Mouse (Mus musculus) forebrain, embryonic 10.5 days (tissue): ENCODE data around the gene Rpl9-ps1. TPM values are rescaled to one million over a fixed set of nuclear protein-coding genes. Genes with fewer than 3 reads are reported as not detected.

Source experiments
- DNase-seq: peaks from one replicate; pipeline ENCODE4 v3.0.0-alpha.2; 2017; ENCODE audit warnings: low spot score; ENCODE audit errors: extremely low spot score
- H3K27ac ChIP-seq: fragments of 300-500 bp; sonication (generic); 2 replicates; pipeline ENCODE4 v1.5.1; 2016; ENCODE audit warnings: mild to moderate bottlenecking
- H3K27me3 ChIP-seq: fragments of 300-500 bp; sonication (generic); 2 replicates; pipeline ENCODE4 v1.6.1; 2016; ENCODE audit warnings: mild to moderate bottlenecking; ENCODE audit not compliant: poor library complexity, severe bottlenecking
- H3K36me3 ChIP-seq: fragments of 300-500 bp; sonication (generic); replicated peaks from 2 replicates; pipeline ENCODE4 v1.6.1; 2016; ENCODE audit warnings: mild to moderate bottlenecking, moderate library complexity
- H3K4me1 ChIP-seq: fragments of 300-500 bp; sonication (generic); 2 replicates; pipeline ENCODE4 v1.6.1; 2016
- H3K4me3 ChIP-seq: fragments of 300-500 bp; sonication (generic); 2 replicates; pipeline ENCODE4 v1.5.1; 2016; ENCODE audit warnings: mild to moderate bottlenecking, moderate library complexity
- H3K9me3 ChIP-seq: fragments of 300-500 bp; sonication (generic); 2 replicates; pipeline ENCODE4 v1.6.1; 2016; ENCODE audit warnings: mild to moderate bottlenecking, moderate library complexity
- WGBS: fragments of 180-500 bp; shearing (Covaris S2); methylation state at CpG from one replicate; pipeline ENCODE4 v1.1.7; 2016; 5-methylcytosine and 5-hydroxymethylcytosine counted together
- polyA plus RNA-seq: library from polyadenylated mRNA; unstranded; fragments of >200 nt; fragmentation: Nextera tagmentation; extraction: Ambion mirVana; gene quantifications from 2 replicates; pipeline ENCODE4 v1.2.1, GENCODE M21; 2016

The Rpl9-ps1 gene
- not detected in 2 replicates for polyA plus RNA-seq

GRCm38 (mm10) chr11:83645521-83645920 lies at the start of gene Rpl9-ps1:
Rpl9-ps1 (minus strand) TSS chr11:83645621.
- Histone ChIP-seq H3K4me1 (no peaks in the 10 kb centered on the region), H3K36me3 (no peaks in the 10 kb centered on the region), H3K4me3 (no peak within 1 kb of the TSS), H3K27ac (no peak within 1 kb of the TSS), H3K9me3 (peaks cover 5% of the 10 kb centered on the region), H3K27me3 (no peaks in the 10 kb centered on the region)
- WGBS: 90% methylated on average over 1 of the region's 1 CpGs
- no peak for DNase-seq

GRCm38 (mm10) chr11:83692008-83692407 lies 46.6 kb upstream of the Rpl9-ps1 start:
- Histone ChIP-seq H3K9me3 (no peaks in the 10 kb centered on the region), H3K27me3 (no peaks in the 10 kb centered on the region), H3K4me3 (no peak overlapping the region), H3K4me1 (no peaks in the 10 kb centered on the region), H3K27ac (no peak overlapping the region), H3K36me3 (no peaks in the 10 kb centered on the region)
- 77% methylated on average over 1 of the region's 1 CpGs for WGBS
- DNase-seq: no peak

DNA sequence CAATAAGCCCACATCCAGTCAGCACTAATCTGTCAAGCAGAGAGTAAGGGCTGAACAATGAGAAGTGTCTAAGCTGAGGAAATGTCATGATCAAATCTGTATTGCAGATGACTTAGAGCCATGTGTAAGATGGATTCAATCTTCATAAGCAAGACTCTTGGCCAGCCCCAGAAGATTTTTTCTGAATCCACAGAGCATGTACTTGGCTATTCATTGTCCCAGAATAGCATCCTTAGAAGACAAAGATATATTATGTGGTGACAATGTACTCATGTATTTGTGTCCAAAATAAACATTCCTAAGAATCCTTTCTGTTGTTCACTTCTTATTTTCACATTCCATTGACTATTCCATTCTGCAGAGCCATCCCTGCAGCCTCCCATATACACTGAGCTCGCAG lies 44.5 kb upstream of the Rpl9-ps1 start:
- Histone ChIP-seq H3K9me3 (no peaks in the 10 kb centered on the region), H3K4me3 (no peak overlapping the region), H3K4me1 (no peaks in the 10 kb centered on the region), H3K27ac (no peak overlapping the region), H3K36me3 (no peaks in the 10 kb centered on the region), H3K27me3 (no peaks in the 10 kb centered on the region)
- DNase-seq: no peak
- WGBS: 93% methylated on average over 1 of the region's 1 CpGs

DNA sequence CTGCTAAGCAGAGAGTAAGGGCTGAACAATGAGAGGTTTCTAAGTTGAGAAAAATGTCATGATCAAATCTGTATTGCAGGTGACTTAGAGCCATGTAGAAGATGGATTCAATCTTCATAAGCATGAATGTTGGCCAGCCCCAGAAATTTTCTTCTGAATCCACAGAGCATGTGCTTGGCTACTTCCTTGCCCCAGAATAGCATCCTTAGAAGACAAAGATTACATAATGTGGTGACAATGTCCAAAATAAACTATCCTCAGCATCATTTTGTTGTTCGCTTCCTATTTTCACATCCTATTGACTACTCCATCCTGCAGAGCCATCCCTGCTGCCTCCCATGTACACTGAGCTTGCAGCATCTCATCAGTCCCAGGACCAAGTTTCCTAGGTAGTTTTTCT lies 30.2 kb upstream of the Rpl9-ps1 start:
- H3K9me3 ChIP-seq: no peaks in the 10 kb centered on the region
- no peaks in the 10 kb centered on the region for H3K4me1 ChIP-seq
- no peaks in the 10 kb centered on the region for H3K27me3 ChIP-seq
- no peak overlapping the region for H3K4me3 ChIP-seq
- no peak for DNase-seq
- no peak overlapping the region for H3K27ac ChIP-seq
- WGBS: 97% methylated on average over 1 of the region's 1 CpGs
- H3K36me3 ChIP-seq: no peaks in the 10 kb centered on the region

DNA sequence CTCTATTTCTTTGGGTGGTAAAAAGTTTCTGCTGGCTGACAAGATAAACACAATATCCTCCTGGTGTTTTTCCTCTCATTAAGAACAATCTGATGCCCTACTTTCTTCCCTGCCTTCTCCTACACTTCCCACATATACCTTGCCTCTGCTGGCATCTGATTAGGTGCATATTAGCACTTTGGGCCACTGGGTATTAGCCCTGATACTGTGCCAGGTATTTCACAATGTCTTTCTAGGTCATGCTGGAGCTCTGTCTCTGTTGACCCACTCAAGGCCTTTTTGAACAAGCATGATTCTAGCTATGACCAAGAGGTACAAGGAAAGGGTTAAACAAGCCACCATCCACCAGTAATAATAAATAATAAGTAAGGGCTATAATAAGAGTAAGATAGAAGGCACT lies 26.3 kb upstream of the Rpl9-ps1 start:
- Histone ChIP-seq H3K9me3 (no peaks in the 10 kb centered on the region), H3K27ac (no peak overlapping the region), H3K4me1 (no peaks in the 10 kb centered on the region), H3K27me3 (no peaks in the 10 kb centered on the region), H3K36me3 (no peaks in the 10 kb centered on the region), H3K4me3 (no peak overlapping the region)
- no peak for DNase-seq

DNA sequence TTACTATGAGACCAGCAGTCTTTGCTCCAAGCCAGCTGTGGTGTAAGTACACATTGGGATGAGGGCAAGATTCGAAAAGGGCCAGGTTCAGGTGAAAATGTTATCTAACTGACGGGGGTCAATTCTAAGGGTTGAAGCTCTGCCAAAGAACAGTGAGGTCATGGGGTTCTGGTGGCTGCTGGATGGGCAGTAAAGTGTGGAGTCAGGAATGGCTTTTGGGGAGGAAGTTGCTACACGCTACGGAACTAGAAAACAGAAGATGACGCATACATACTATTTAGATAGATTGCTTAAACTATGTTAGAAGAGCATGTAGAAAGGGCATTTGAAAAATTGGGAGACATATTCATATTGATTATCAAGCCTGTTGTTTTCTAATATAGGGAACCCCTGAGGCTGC lies 18.1 kb upstream of the Rpl9-ps1 start:
- 91% methylated on average over 5 of the region's 5 CpGs for WGBS

DNA sequence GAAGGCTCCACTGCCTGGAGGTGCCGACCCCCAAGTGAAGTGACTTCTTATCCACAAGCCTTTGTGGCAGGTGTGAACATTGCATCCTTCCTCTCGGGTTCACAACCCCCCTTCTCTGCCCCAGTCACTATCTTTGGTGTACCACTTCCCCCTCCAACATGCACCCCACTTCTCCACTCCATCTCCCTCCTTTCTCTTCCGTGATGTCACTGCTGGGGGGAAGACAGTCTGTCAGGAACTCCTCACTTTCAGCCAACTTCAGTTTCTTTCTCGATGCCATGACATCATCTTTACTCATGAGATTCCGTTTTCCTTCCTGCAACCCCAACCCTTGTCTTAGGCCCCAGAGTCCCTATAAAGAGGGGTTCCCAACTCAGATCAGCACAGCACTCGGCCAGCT lies 16.8 kb upstream of the Rpl9-ps1 start, which contains the start of gene Ccl4:
Gene Ccl4, plus strand, starts transcription at position 381 of the 400 bp plus-strand sequence.
- DNase-seq: no peak
- Histone ChIP-seq H3K27ac (no peak within 1 kb of the TSS), H3K4me1 (no peaks in the 10 kb centered on the region), H3K4me3 (no peak within 1 kb of the TSS), H3K36me3 (no peaks in the 10 kb centered on the region), H3K27me3 (no peaks in the 10 kb centered on the region), H3K9me3 (no peaks in the 10 kb centered on the region)
- 82% methylated on average over 6 of the region's 6 CpGs for WGBS

More for the DNA sequence above, 18.1 kb upstream of the Rpl9-ps1 start:
- no peak overlapping the region for H3K27ac ChIP-seq
- DNase-seq: no peak
- no peaks in the 10 kb centered on the region for H3K36me3 ChIP-seq
- no peak overlapping the region for H3K4me3 ChIP-seq
- H3K9me3 ChIP-seq: no peaks in the 10 kb centered on the region
- H3K27me3 ChIP-seq: no peaks in the 10 kb centered on the region
- H3K4me1 ChIP-seq: no peaks in the 10 kb centered on the region

- WGBS: 84% methylated on average over 6 of the region's 6 CpGs
- Histone ChIP-seq H3K36me3 (no peaks in the 10 kb centered on the region), H3K27me3 (no peaks in the 10 kb centered on the region), H3K4me1 (no peaks in the 10 kb centered on the region), H3K27ac (no peak overlapping the region), H3K4me3 (no peak overlapping the region), H3K9me3 (no peaks in the 10 kb centered on the region)
- no peak for DNase-seq
Observed at GRCm38 (mm10) chr11:83658797-83659196, 13.4 kb upstream of the Rpl9-ps1 start.

GRCm38 (mm10) chr11:83657508-83657907 lies 12.1 kb upstream of the Rpl9-ps1 start:
- Histone ChIP-seq H3K27ac (no peak overlapping the region), H3K4me1 (no peaks in the 10 kb centered on the region), H3K36me3 (no peaks in the 10 kb centered on the region), H3K9me3 (no peaks in the 10 kb centered on the region), H3K4me3 (no peak overlapping the region), H3K27me3 (no peaks in the 10 kb centered on the region)
- DNase-seq: no peak
- 85% methylated on average over 3 of the region's 3 CpGs for WGBS

- no peak for DNase-seq
Observed at GRCm38 (mm10) chr11:83654606-83655005, 9.2 kb upstream of the Rpl9-ps1 start.

GRCm38 (mm10) chr11:83649305-83649841 lies 4.0 kb upstream of the Rpl9-ps1 start, which contains the start of gene Ccl3:
Ccl3 (minus strand) TSS chr11:83649355.
- Histone ChIP-seq H3K27me3 (no peaks in the 10 kb centered on the region), H3K4me1 (no peaks in the 10 kb centered on the region), H3K4me3 (no peak within 1 kb of the TSS), H3K36me3 (no peaks in the 10 kb centered on the region), H3K9me3 (peaks cover 5% of the 10 kb centered on the region), H3K27ac (no peak within 1 kb of the TSS)
- 87% methylated on average over 8 of the region's 8 CpGs for WGBS
- DNase-seq: no peak

More at GRCm38 (mm10) chr11:83654606-83655005, 9.2 kb upstream of the Rpl9-ps1 start:
- WGBS: 91% methylated on average over 8 of the region's 8 CpGs
- Histone ChIP-seq H3K9me3 (no peaks in the 10 kb centered on the region), H3K27ac (no peak overlapping the region), H3K4me1 (no peaks in the 10 kb centered on the region), H3K36me3 (no peaks in the 10 kb centered on the region), H3K27me3 (no peaks in the 10 kb centered on the region), H3K4me3 (no peak overlapping the region)

- H3K27ac ChIP-seq: no peak overlapping the region
- H3K4me3 ChIP-seq: no peak overlapping the region
- H3K4me1 ChIP-seq: no peaks in the 10 kb centered on the region
- peaks cover 5% of the 10 kb centered on the region for H3K9me3 ChIP-seq
- DNase-seq: no peak
- no peaks in the 10 kb centered on the region for H3K27me3 ChIP-seq
- WGBS: 95% methylated on average over 6 of the region's 6 CpGs
- H3K36me3 ChIP-seq: no peaks in the 10 kb centered on the region
Observed at GRCm38 (mm10) chr11:83646356-83647149, 1.1 kb upstream of the Rpl9-ps1 start.

DNA sequence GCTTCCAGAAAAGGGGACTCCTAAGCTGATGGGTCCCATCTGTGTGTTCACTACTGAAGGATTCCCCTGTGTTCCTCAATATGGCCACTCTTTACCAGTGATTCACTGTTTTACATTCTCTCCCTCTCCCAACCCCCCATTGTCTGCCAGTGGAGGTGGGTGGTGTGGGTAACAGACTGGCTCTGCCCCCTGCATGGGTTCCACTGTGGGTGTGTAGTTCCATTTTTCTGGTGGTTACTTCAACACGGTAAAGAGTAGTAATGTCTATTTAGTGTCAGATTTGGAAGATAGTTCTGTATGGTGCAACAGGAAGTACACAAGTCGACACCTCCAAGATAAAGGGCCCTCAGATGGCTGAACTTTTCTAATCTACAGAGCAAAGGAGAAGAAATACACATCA lies 4.2 kb downstream of the Rpl9-ps1 start:
- DNase-seq: no peak
- WGBS: 83% methylated on average over 2 of the region's 2 CpGs
- Histone ChIP-seq H3K27ac (no peak overlapping the region), H3K36me3 (no peaks in the 10 kb centered on the region), H3K4me1 (no peaks in the 10 kb centered on the region), H3K4me3 (no peak overlapping the region), H3K9me3 (peaks cover 5% of the 10 kb centered on the region), H3K27me3 (no peaks in the 10 kb centered on the region)
